Mouse (Mus musculus): ENCODE data around the gene C2cd4d. TPM values are rescaled to one million over a fixed set of nuclear protein-coding genes. Genes with fewer than 3 reads are reported as not detected.

Gene C2cd4d
- under 1 TPM; 0.20 to 0.21 TPM for total RNA-seq (2021)
- long read RNA-seq, experiment 1, partial matches to known transcripts: 1 of 1 reads
- long read RNA-seq, experiment 1, other reads (novel, unspliced or antisense): 0 of 1 reads
- long read RNA-seq, experiment 2, partial matches to known transcripts: 2 of 2 reads
- long read RNA-seq, experiment 2, other reads (novel, unspliced or antisense): 0 of 2 reads

- no peak for DNase-seq
These were observed at the start of gene C2cd4d for GRCm38 (mm10) chr3:94362138-94362537. TSS of gene C2cd4d (plus strand) at chr3:94362438.

- DNase-seq: no peak
These were observed 33.6 kb upstream of the C2cd4d start for GRCm38 (mm10) chr3:94328681-94329080.

GRCm38 (mm10) chr3:94334442-94334841 is 27.8 kb upstream of the C2cd4d start:
- no peak for DNase-seq

- no peak for DNase-seq
These were observed 23.7 kb upstream of the C2cd4d start for GRCm38 (mm10) chr3:94338522-94338921.

- DNase-seq: peak in 1 of 2 experiments; percentile 2
These were observed 20.2 kb upstream of the C2cd4d start, which contains the start of gene Them5 for GRCm38 (mm10) chr3:94341959-94342422. TSS of gene Them5 (plus strand) at chr3:94342099.

GRCm38 (mm10) chr3:94342552-94342951 is 19.7 kb upstream of the C2cd4d start:
- DNase-seq: no peak

- DNase-seq: no peak
These were observed 18.1 kb upstream of the C2cd4d start for GRCm38 (mm10) chr3:94344182-94344581.

- DNase-seq: no peak
These were observed 17.3 kb upstream of the C2cd4d start for GRCm38 (mm10) chr3:94344897-94345296.

- DNase-seq: no peak
These were observed 14.1 kb upstream of the C2cd4d start for GRCm38 (mm10) chr3:94348146-94348545.

- no peak for DNase-seq
These were observed 1.4 kb upstream of the C2cd4d start for GRCm38 (mm10) chr3:94360812-94361211.

- peak; percentile 25 to 44 for DNase-seq
These were observed 1.3 kb downstream of the C2cd4d start for GRCm38 (mm10) chr3:94363291-94364153.

GRCm38 (mm10) chr3:94364154-94364526 is 1.9 kb downstream of the C2cd4d start:
- no peak for DNase-seq

GRCm38 (mm10) chr3:94366761-94367160 is 4.5 kb downstream of the C2cd4d start:
- peak; percentile 66 to 86 for DNase-seq

GRCm38 (mm10) chr3:94367511-94367910 is 5.3 kb downstream of the C2cd4d start:
- DNase-seq: no peak

GRCm38 (mm10) chr3:94368631-94369030 is 6.4 kb downstream of the C2cd4d start:
- no peak for DNase-seq

- DNase-seq: no peak
These were observed 7.5 kb downstream of the C2cd4d start for GRCm38 (mm10) chr3:94369709-94370108.

- DNase-seq: peak; percentile 85 to 89
These were observed 9.4 kb downstream of the C2cd4d start for GRCm38 (mm10) chr3:94371637-94372036.

GRCm38 (mm10) chr3:94372038-94372437 is 9.8 kb downstream of the C2cd4d start:
- DNase-seq: peak; percentile 6 to 15

- DNase-seq: peak; percentile 56 to 75
These were observed 10.4 kb downstream of the C2cd4d start, which contains the start of gene Rorc for GRCm38 (mm10) chr3:94372641-94373040. TSS of gene Rorc (plus strand) at chr3:94372794.

- DNase-seq: no peak
These were observed 10.9 kb downstream of the C2cd4d start for GRCm38 (mm10) chr3:94373090-94373489.

- peak in 1 of 2 experiments; percentile 19 for DNase-seq
These were observed 11.4 kb downstream of the C2cd4d start for GRCm38 (mm10) chr3:94373597-94374011.

GRCm38 (mm10) chr3:94374636-94375035 is 12.4 kb downstream of the C2cd4d start:
- DNase-seq: no peak

- DNase-seq: no peak
These were observed 12.9 kb downstream of the C2cd4d start for GRCm38 (mm10) chr3:94375146-94375545.

Data from heart, adult 18-20 months (tissue).